In the genomic region with DNA sequence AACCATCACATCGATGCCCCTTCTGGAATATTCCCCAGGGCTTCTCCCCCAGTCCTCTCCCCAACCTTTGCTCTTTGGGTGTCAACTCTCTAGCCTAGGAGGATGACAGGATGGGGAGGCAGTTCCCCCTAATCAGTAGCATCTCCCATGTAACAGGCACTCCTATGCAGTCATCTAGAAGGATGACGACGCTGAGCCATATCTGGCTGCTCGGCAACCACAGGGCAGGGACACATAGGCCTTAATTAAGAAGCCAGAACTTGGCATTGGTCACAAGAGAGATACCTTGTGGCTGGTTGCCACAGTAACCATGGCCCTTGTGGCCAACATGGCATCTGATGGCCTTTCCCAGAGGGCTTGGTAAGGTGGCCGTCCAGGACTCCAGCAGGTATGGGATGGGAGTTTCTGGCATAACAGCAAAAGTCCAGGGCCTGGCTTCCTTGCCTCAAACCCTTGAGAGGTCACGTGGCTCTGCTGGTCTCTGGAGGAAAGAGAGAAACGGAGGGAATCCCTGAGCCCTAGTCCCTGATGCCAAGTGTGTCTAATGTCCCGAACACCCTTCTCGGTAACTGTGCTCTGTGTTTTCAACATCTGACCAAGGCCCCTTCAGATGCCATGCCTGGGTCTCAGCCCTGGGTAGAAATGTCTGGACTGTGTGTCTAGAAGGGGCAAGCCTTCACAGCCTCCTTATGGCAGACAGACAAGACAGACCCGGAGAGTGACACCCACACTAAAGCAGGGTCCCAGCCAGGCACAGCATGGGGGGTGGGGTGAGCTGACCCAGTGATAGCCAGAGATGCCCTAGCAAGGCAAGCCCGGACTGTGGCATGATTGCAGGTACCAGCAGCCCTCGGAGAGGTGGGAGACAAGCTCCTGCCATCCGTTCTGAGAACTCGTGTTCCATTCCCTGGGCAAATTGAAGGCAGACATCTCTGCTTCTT, we compare ENCODE assay signal across 18 mouse cellular contexts. TPM values are rescaled to one million over a fixed set of nuclear protein-coding genes. Genes with fewer than 3 reads are reported as not detected.
DNase-seq lines count a peak whose midpoint lies in the region; ATAC-seq lines count a peak whose summit lies in the region.
"Had no signal": no experiment of that assay in that cellular context is flagged by ENCODE, and none has a peak within 500 bp of the region (broad histone marks: within the 10 kb centered on the region; RNA-seq: fewer than 3 reads in every experiment).

No protein-coding gene starts in this region.

- peaks cover 87% of the 10 kb centered on the region for H3K4me1 ChIP-seq in heart, embryonic 15.5 days (replicated peaks)
- peaks cover 66% of the 10 kb centered on the region for H3K4me1 ChIP-seq in heart, embryonic 12.5 days (replicated peaks)
- peaks cover 66% of the 10 kb centered on the region for H3K4me1 ChIP-seq in neural tube, embryonic 13.5 days (replicated peaks)

- peak; percentile 63 to 64 for DNase-seq in cerebellum, adult 18-20 months
- DNase-seq in cerebellum, adult 8-10 months, result no peak
- DNase-seq in neural tube, embryonic 10.5 days (ENCODE audit: extremely low spot score, low spot score), result no peak
- DNase-seq in embryo, embryonic 9.5 days (ENCODE audit: extremely low spot score), result no peak
- no peak for DNase-seq in kidney, postnatal 4 days
- DNase-seq: adrenal gland, postnatal 14 days; embryo, embryonic 11 days; gastrocnemius, postnatal 10 days; heart, postnatal 4 days; liver; liver, postnatal 0 days; spleen, adult 18-20 months; thymus, adult 18-20 months had no signal

- H3K9me3 ChIP-seq in heart, embryonic 15.5 days (replicated peaks), result no peaks in the 10 kb centered on the region
- no peaks in the 10 kb centered on the region for H3K9me3 ChIP-seq in heart, embryonic 12.5 days (replicated peaks)
- H3K9me3 ChIP-seq in neural tube, embryonic 13.5 days, result no peaks in the 10 kb centered on the region
- H3K9me3 ChIP-seq: heart, embryonic 10.5 days had no signal

- H3K4me3 ChIP-seq in heart, embryonic 15.5 days, result no peak overlapping the region
- no peak overlapping the region for H3K4me3 ChIP-seq in heart, embryonic 12.5 days
- H3K4me3 ChIP-seq in neural tube, embryonic 13.5 days, result no peak overlapping the region
- H3K4me3 ChIP-seq: heart, embryonic 10.5 days had no signal

- H3K27me3 ChIP-seq in heart, embryonic 15.5 days, result no peaks in the 10 kb centered on the region
- no peaks in the 10 kb centered on the region for H3K27me3 ChIP-seq in heart, embryonic 12.5 days (replicated peaks)
- no peaks in the 10 kb centered on the region for H3K27me3 ChIP-seq in neural tube, embryonic 13.5 days

- 0 out of 2 replicates have a peak overlapping the region, but pooled peaks have one; percentile 12 for H3K9ac ChIP-seq in heart, embryonic 15.5 days
- no peak overlapping the region for H3K9ac ChIP-seq in heart, embryonic 12.5 days
- H3K9ac ChIP-seq in neural tube, embryonic 13.5 days, result 0 out of 2 replicates have a peak overlapping the region, but pooled peaks have one; percentile 26
- H3K9ac ChIP-seq: liver, postnatal 0 days had no signal

- H3K36me3 ChIP-seq in heart, embryonic 15.5 days, result 0 out of 2 replicates have a peak, but pooled peaks cover 16% of the 10 kb centered on the region
- H3K36me3 ChIP-seq in heart, embryonic 12.5 days, result peaks cover 33% of the 10 kb centered on the region
- H3K36me3 ChIP-seq in neural tube, embryonic 13.5 days, result peaks cover 36% of the 10 kb centered on the region

- H3K4me2 ChIP-seq in heart, embryonic 15.5 days, result no peak overlapping the region
- H3K4me2 ChIP-seq in heart, embryonic 12.5 days, result no peak overlapping the region
- no peak overlapping the region for H3K4me2 ChIP-seq in neural tube, embryonic 13.5 days

- no peak overlapping the region for H3K27ac ChIP-seq in heart, embryonic 15.5 days
- no peak overlapping the region for H3K27ac ChIP-seq in heart, embryonic 12.5 days (ENCODE audit: poor library complexity, severe bottlenecking)
- H3K27ac ChIP-seq in neural tube, embryonic 13.5 days (replicated peaks), result no peak overlapping the region
- H3K27ac ChIP-seq: heart, embryonic 10.5 days had no signal

- 76% methylated on average over 14 of the region's 14 CpGs for WGBS in heart, embryonic 15.5 days
- WGBS in heart, embryonic 12.5 days, result 81% methylated on average over 14 of the region's 14 CpGs
- WGBS in neural tube, embryonic 13.5 days, result 86% methylated on average over 14 of the region's 14 CpGs

- ATAC-seq in heart, embryonic 15.5 days (replicated peaks; ENCODE audit: insufficient number of reproducible peaks, insufficient read depth, low FRiP score, low read depth), result no peak
- no peak for ATAC-seq in heart, embryonic 12.5 days (ENCODE audit: insufficient number of reproducible peaks, low FRiP score)
- ATAC-seq in neural tube, embryonic 13.5 days (ENCODE audit: low read depth), result no peak
- ATAC-seq: liver, postnatal 0 days had no signal

RNA-seq across cellular contexts. Expression of gene Gpsm1, which starts 5.2 kb away (rescaled TPM):
- 64.4 and 71.6 TPM in 2 replicates for polyA plus RNA-seq in heart, embryonic 15.5 days (2015; fragmentation: Nextera tagmentation; extraction: Ambion mirVana)
- 38.0 and 39.9 TPM in 2 replicates for polyA plus RNA-seq in heart, embryonic 12.5 days (2016; fragmentation: Nextera tagmentation; extraction: Ambion mirVana)
- 109 and 114 TPM in 2 replicates for polyA plus RNA-seq in neural tube, embryonic 13.5 days (2015; fragmentation: Nextera tagmentation; extraction: Ambion mirVana)

RNA-seq across cellular contexts. Expression of gene Ccdc187, which starts 26.2 kb away (rescaled TPM):
- 0.08 and 0.15 TPM in 2 replicates for polyA plus RNA-seq in heart, embryonic 15.5 days (2015; fragmentation: Nextera tagmentation; extraction: Ambion mirVana)
- polyA plus RNA-seq in heart, embryonic 12.5 days (2016; fragmentation: Nextera tagmentation; extraction: Ambion mirVana), result 0.05 and 0.09 TPM in 2 replicates
- 0.06 and 0.08 TPM in 2 replicates for polyA plus RNA-seq in neural tube, embryonic 13.5 days (2015; fragmentation: Nextera tagmentation; extraction: Ambion mirVana)
- polyA plus RNA-seq: heart, embryonic 10.5 days; kidney, embryonic 14.5 days; liver, postnatal 0 days had no signal

RNA-seq across cellular contexts. Expression of gene Dnlz, which starts 31.4 kb away (rescaled TPM):
- 22.1 and 27.9 TPM in 2 replicates for polyA plus RNA-seq in heart, embryonic 15.5 days (2015; fragmentation: Nextera tagmentation; extraction: Ambion mirVana)
- 31.4 and 33.7 TPM in 2 replicates for polyA plus RNA-seq in heart, embryonic 12.5 days (2016; fragmentation: Nextera tagmentation; extraction: Ambion mirVana)
- polyA plus RNA-seq in neural tube, embryonic 13.5 days (2015; fragmentation: Nextera tagmentation; extraction: Ambion mirVana), result 30.1 and 34.2 TPM in 2 replicates

RNA-seq across cellular contexts. Expression of gene Card9, which starts 40.2 kb away (rescaled TPM):
- 0.60 and 1.7 TPM in 2 replicates for polyA plus RNA-seq in heart, embryonic 15.5 days (2015; fragmentation: Nextera tagmentation; extraction: Ambion mirVana)
- 0.56 and 0.58 TPM in 2 replicates for polyA plus RNA-seq in heart, embryonic 12.5 days (2016; fragmentation: Nextera tagmentation; extraction: Ambion mirVana)
- polyA plus RNA-seq in neural tube, embryonic 13.5 days (2015; fragmentation: Nextera tagmentation; extraction: Ambion mirVana), result 1.3 and 2.0 TPM in 2 replicates

RNA-seq across cellular contexts. Expression of gene Snapc4, which starts 59.9 kb away (rescaled TPM):
- 16.8 and 19.6 TPM in 2 replicates for polyA plus RNA-seq in heart, embryonic 15.5 days (2015; fragmentation: Nextera tagmentation; extraction: Ambion mirVana)
- 20.4 and 23.5 TPM in 2 replicates for polyA plus RNA-seq in heart, embryonic 12.5 days (2016; fragmentation: Nextera tagmentation; extraction: Ambion mirVana)
- polyA plus RNA-seq in neural tube, embryonic 13.5 days (2015; fragmentation: Nextera tagmentation; extraction: Ambion mirVana), result 25.4 and 26.8 TPM in 2 replicates

Comparison
In these comparisons a context has a peak if more than half of its experiments do, and no peak if none do; other contexts are left out.
1. DNase-seq: peak in cerebellum, adult 18-20 months (2 of 2); none in cerebellum, adult 8-10 months (single experiment), neural tube, embryonic 10.5 days (single experiment), embryo, embryonic 9.5 days (single experiment) and kidney, postnatal 4 days (0 of 2).